Mouse (Mus musculus) NIH3T3 (cell line): ENCODE measurements around the gene Ntm.

Experiments used
- DNase-seq: peaks from one replicate; pipeline ENCODE4 v3.0.0-alpha.2; 2012; ENCODE audit warnings: low read depth

The Ntm gene

GRCm38 (mm10) chr9:29884062-29884461 is 78.9 kb downstream of the Ntm start:
- no peak for DNase-seq

GRCm38 (mm10) chr9:29881614-29882013 is 81.3 kb downstream of the Ntm start:
- DNase-seq = no peak

GRCm38 (mm10) chr9:29877583-29877982 is 85.4 kb downstream of the Ntm start:
- no peak for DNase-seq

- DNase-seq = no peak
Measured at GRCm38 (mm10) chr9:29867746-29868145, 95.2 kb downstream of the Ntm start.

- no peak for DNase-seq
Measured at GRCm38 (mm10) chr9:29866824-29867223, 96.1 kb downstream of the Ntm start.

GRCm38 (mm10) chr9:29866101-29866500 is 96.8 kb downstream of the Ntm start:
- DNase-seq = no peak

GRCm38 (mm10) chr9:29865502-29865901 is 97.4 kb downstream of the Ntm start:
- DNase-seq = no peak

- DNase-seq = no peak
Measured at GRCm38 (mm10) chr9:29864886-29865285, 98.1 kb downstream of the Ntm start.

GRCm38 (mm10) chr9:29862408-29862807 is 100.5 kb downstream of the Ntm start:
- no peak for DNase-seq

- DNase-seq = no peak
Measured at GRCm38 (mm10) chr9:29859256-29860048, 103.5 kb downstream of the Ntm start.

- DNase-seq = no peak
Measured at GRCm38 (mm10) chr9:29848735-29849455, 114.0 kb downstream of the Ntm start.

- DNase-seq = no peak
Measured at GRCm38 (mm10) chr9:29837344-29837743, 125.6 kb downstream of the Ntm start.

GRCm38 (mm10) chr9:29834911-29835310 is 128.0 kb downstream of the Ntm start:
- no peak for DNase-seq

GRCm38 (mm10) chr9:29833781-29834180 is 129.2 kb downstream of the Ntm start:
- no peak for DNase-seq

- DNase-seq = no peak
Measured at GRCm38 (mm10) chr9:29827240-29827660, 135.7 kb downstream of the Ntm start.

- no peak for DNase-seq
Measured at GRCm38 (mm10) chr9:29825236-29825635, 137.7 kb downstream of the Ntm start.

- DNase-seq = no peak
Measured at GRCm38 (mm10) chr9:29823716-29824115, 139.2 kb downstream of the Ntm start.

- no peak for DNase-seq
Measured at GRCm38 (mm10) chr9:29812685-29813084, 150.3 kb downstream of the Ntm start.

GRCm38 (mm10) chr9:29806790-29807189 is 156.2 kb downstream of the Ntm start:
- DNase-seq = no peak

- DNase-seq = no peak
Measured at GRCm38 (mm10) chr9:29804483-29804882, 158.5 kb downstream of the Ntm start.

- no peak for DNase-seq
Measured at GRCm38 (mm10) chr9:29803738-29804285, 159.1 kb downstream of the Ntm start.

- no peak for DNase-seq
Measured at GRCm38 (mm10) chr9:29802990-29803737, 159.8 kb downstream of the Ntm start.
